Mouse (Mus musculus) midbrain, embryonic 11.5 days (tissue): ENCODE data around the gene Slc25a51. TPM values are rescaled to one million over a fixed set of nuclear protein-coding genes. Genes with fewer than 3 reads are reported as not detected.
A peak's percentile ranks its signal among the peaks of the same experiment; 100 is the strongest.

Experiments used
- ATAC-seq: fragments of 200-750 bp; cut with Nextera tagmentation; 2 replicates; pipeline ENCODE4 v1.8.0; 2017; ENCODE audit warnings: moderate TSS enrichment, moderate library complexity; ENCODE audit not compliant: low FRiP score
- DNase-seq: peaks from one replicate; pipeline ENCODE4 v3.0.0; 2015; ENCODE audit warnings: low spot score; ENCODE audit errors: missing footprints
- H3K27ac ChIP-seq: fragments of 300-500 bp; sonication (generic); 2 replicates; pipeline ENCODE4 v1.5.1; 2014; ENCODE audit warnings: low read depth, low read length
- H3K27me3 ChIP-seq: fragments of 300-500 bp; sonication (generic); 2 replicates; pipeline ENCODE4 v1.6.1; 2014; ENCODE audit warnings: mild to moderate bottlenecking, low read length, moderate library complexity, mixed read lengths; ENCODE audit not compliant: control insufficient read depth, insufficient read depth
- H3K36me3 ChIP-seq: fragments of 300-500 bp; sonication (generic); 2 replicates; pipeline ENCODE4 v1.6.1; 2014; ENCODE audit warnings: mild to moderate bottlenecking, low read length, moderate library complexity, mixed read lengths; ENCODE audit not compliant: control insufficient read depth, insufficient read depth
- H3K4me1 ChIP-seq: fragments of 300-500 bp; sonication (generic); 2 replicates; pipeline ENCODE4 v1.6.1; 2014; ENCODE audit warnings: low read length; ENCODE audit not compliant: control insufficient read depth, insufficient read depth
- H3K4me2 ChIP-seq: fragments of 300-500 bp; sonication (generic); 2 replicates; pipeline ENCODE4 v1.6.1; 2014; ENCODE audit warnings: mild to moderate bottlenecking, moderate library complexity
- H3K4me3 ChIP-seq: fragments of 300-500 bp; sonication (generic); 2 replicates; pipeline ENCODE4 v1.5.1; 2014; ENCODE audit warnings: low read depth, low read length
- H3K9ac ChIP-seq: fragments of 300-500 bp; sonication (generic); 2 replicates; pipeline ENCODE4 v1.6.1; 2014; ENCODE audit warnings: low read length
- H3K9me3 ChIP-seq: fragments of 300-500 bp; sonication (generic); 2 replicates; pipeline ENCODE4 v1.6.1; 2016; ENCODE audit warnings: low read length; ENCODE audit not compliant: control insufficient read depth
- WGBS: fragments of 180-500 bp; shearing (Covaris S2); extraction: QIAGEN DNeasy Blood & Tissue Kit; methylation state at CpG from one replicate; pipeline ENCODE4 v1.1.7; 2014; 5-methylcytosine and 5-hydroxymethylcytosine counted together
- polyA plus RNA-seq: library from polyadenylated mRNA; unstranded; fragments of >200 nt; fragmentation: Nextera tagmentation; extraction: Ambion mirVana; gene quantifications from 2 replicates; pipeline ENCODE4 v1.2.1, GENCODE M21; 2014

Slc25a51 gene
- polyA plus RNA-seq, 1 experiment from 2014 or later: 63.4 TPM

DNA sequence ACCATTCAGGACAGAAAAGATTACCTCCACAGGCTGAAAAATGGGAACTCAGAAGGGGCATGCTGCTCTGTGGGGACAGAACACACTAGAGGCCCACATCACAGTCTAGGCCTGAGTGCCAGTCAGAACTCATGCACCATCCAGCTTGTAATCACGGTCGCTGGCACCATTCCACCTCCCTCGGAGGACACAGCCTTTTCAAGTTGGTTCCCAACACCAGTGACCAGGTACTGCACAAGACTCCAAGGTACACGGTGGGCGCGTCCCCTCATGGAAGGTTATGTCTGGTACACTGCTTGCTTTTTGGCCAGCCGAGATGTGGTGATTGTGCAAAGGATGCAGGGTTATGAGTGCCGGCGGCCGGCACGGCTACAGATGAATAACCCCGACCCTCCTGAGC lies 25.5 kb upstream of the Slc25a51 start:
- no peak overlapping the region for H3K4me3 ChIP-seq
- peaks cover 11% of the 10 kb centered on the region for H3K4me1 ChIP-seq
- no peaks in the 10 kb centered on the region for H3K9me3 ChIP-seq
- H3K27ac ChIP-seq: no peak overlapping the region
- no peaks in the 10 kb centered on the region for H3K27me3 ChIP-seq
- ATAC-seq (no peak), DNase-seq (no peak)
- no peaks in the 10 kb centered on the region for H3K36me3 ChIP-seq
- WGBS: 86% methylated on average over 12 of the region's 12 CpGs
- H3K4me2 ChIP-seq: no peak overlapping the region
- no peak overlapping the region for H3K9ac ChIP-seq

DNA sequence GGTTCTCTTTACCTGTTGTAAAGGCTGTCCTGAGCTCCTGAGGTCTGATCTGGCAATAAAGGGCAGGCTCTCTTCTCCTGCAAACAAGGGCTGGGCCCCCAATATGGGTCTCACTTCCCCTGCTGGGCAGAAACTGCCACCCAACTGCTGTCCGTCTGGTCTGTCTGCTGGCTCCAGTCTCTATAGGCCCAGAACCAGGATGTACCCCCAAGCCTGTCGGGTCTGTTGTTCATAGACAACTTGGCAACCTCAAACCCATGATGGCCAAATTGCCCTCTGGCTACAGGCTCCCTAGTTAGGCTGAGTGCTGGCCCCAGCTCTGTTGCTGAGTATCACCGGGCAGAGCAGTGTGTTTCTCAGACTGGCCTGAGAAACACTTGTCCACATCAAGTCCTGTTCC lies 23.2 kb upstream of the Slc25a51 start:
- WGBS: 91% methylated on average over 3 of the region's 3 CpGs
- H3K36me3 ChIP-seq: no peaks in the 10 kb centered on the region
- no peaks in the 10 kb centered on the region for H3K9me3 ChIP-seq
- H3K4me3 ChIP-seq: no peak overlapping the region
- ATAC-seq (no peak), DNase-seq (no peak)
- H3K4me2 ChIP-seq: no peak overlapping the region
- peaks cover 12% of the 10 kb centered on the region for H3K4me1 ChIP-seq
- H3K27ac ChIP-seq: no peak overlapping the region
- H3K9ac ChIP-seq: no peak overlapping the region
- H3K27me3 ChIP-seq: no peaks in the 10 kb centered on the region

DNA sequence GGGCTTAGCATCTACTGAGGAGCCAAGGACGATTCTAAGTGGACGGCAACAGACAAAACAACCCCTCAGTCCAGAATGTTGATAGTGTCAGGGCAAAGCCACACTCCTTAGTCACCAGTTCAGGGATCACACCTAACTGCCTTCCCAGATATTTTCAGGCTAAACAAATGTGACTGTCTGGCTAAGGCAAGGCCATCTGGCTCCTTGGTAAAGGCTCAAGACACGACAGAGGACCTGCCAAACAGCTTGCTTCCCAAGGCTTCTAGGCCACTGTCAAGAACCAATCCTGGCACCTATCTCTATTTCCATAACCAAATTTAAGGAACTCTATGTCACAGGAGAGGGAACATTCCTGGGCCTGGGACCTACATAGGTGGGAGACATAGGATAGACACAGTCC lies 22.8 kb upstream of the Slc25a51 start:
- ATAC-seq (no peak), DNase-seq (no peak)
- H3K4me1 ChIP-seq: peaks cover 13% of the 10 kb centered on the region
- no peaks in the 10 kb centered on the region for H3K36me3 ChIP-seq
- no peak overlapping the region for H3K4me2 ChIP-seq
- no peak overlapping the region for H3K27ac ChIP-seq
- H3K9ac ChIP-seq: no peak overlapping the region
- 91% methylated on average over 3 of the region's 3 CpGs for WGBS
- H3K4me3 ChIP-seq: no peak overlapping the region
- H3K9me3 ChIP-seq: no peaks in the 10 kb centered on the region
- no peaks in the 10 kb centered on the region for H3K27me3 ChIP-seq

DNA sequence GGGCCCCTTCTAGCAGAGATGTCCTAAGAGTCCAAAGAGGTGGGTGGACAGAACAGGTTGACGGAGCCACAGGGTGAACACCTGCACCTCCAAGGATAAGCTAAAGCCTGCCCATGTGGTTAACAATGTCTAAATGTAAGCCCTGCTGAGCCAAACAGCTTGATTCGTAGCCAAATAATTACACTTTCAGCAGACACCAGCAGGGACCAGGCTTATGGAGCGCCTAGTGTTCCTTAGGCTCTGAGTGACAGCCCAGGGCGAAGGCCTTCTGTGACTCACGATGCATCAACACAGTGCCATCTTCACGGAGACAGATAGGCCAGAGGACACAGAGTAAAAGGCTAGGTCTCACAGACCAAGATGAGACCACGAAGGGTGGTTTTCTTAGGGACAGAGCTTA lies 20.9 kb upstream of the Slc25a51 start:
- H3K27me3 ChIP-seq: no peaks in the 10 kb centered on the region
- H3K9ac ChIP-seq: no peak overlapping the region
- no peaks in the 10 kb centered on the region for H3K36me3 ChIP-seq
- no peak overlapping the region for H3K4me2 ChIP-seq
- DNase-seq (no peak), ATAC-seq (no peak)
- no peak overlapping the region for H3K4me3 ChIP-seq
- peaks cover 7% of the 10 kb centered on the region for H3K4me1 ChIP-seq
- no peaks in the 10 kb centered on the region for H3K9me3 ChIP-seq
- no peak overlapping the region for H3K27ac ChIP-seq
- 77% methylated on average over 7 of the region's 7 CpGs for WGBS

DNA sequence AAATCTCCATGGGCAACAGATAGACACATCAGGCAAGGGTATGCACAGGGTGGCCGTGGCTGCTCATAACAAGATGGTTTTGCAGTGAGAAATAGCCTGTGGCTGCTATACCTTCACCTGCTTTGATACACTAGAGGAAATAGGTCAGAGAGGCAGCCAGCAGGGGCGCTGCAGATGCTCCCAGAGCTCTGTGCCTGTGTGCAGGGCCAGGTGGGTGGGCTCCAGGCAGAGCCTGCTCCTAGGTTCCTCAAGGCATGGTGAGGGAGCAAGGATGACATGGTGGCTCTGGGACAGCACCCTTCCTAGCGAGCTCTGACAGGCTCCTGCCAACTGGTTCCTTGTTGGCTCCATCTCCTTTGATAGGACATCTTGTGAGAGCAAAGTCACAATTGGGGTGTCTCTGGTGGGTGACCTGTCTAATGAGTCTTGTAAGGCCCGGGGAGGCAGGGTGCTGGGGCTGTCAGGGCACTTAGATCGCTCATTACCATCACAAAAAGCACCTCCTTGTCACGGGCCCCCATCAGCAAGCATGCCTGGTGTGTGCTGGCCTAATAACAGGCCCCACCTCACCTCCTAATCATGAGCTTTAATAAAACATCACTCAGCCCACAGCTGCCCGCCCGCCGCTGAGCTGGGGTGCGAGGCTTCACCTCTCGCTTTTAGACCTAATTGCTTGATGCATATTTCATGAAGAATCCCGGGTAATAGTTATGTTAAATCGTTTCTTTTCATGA lies 18.3 kb upstream of the Slc25a51 start:
- H3K4me2 ChIP-seq: no peak overlapping the region
- H3K4me1 ChIP-seq: peaks cover 10% of the 10 kb centered on the region
- 61% methylated on average over 13 of the region's 13 CpGs for WGBS
- H3K36me3 ChIP-seq: no peaks in the 10 kb centered on the region
- H3K27me3 ChIP-seq: no peaks in the 10 kb centered on the region
- DNase-seq (peak; percentile 91), ATAC-seq (peak; percentile 70; the same call in 1 of the 2 replicates)
- no peak overlapping the region for H3K4me3 ChIP-seq
- no peak overlapping the region for H3K9ac ChIP-seq
- H3K9me3 ChIP-seq: no peaks in the 10 kb centered on the region
- H3K27ac ChIP-seq: no peak overlapping the region

DNA sequence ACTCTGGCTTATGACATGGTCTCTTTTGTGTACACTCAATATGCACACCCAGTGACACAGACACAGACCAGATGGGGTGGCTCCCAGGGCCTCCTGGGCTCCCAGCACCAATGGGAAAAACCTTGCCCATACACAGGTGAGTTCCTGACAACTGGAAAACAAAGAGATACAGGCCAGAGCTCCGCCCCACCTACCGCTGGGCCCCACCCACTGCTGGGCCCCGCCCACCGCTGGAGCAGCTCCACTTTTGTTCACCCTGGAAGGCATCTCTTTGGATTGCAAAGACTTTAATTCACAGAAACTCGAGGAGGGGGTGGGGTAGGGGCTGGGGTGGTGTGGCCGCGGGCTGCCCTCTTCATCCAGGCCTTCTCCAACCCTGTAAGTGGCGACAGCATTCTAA lies 14.8 kb upstream of the Slc25a51 start:
- Histone ChIP-seq H3K4me1 (peaks cover 10% of the 10 kb centered on the region), H3K9ac (no peak overlapping the region), H3K4me2 (no peak overlapping the region), H3K27ac (no peak overlapping the region), H3K27me3 (no peaks in the 10 kb centered on the region), H3K4me3 (no peak overlapping the region), H3K36me3 (no peaks in the 10 kb centered on the region), H3K9me3 (no peaks in the 10 kb centered on the region)
- 24% methylated on average over 8 of the region's 8 CpGs for WGBS
- ATAC-seq: 0 out of 2 replicates have a peak, but pooled peaks have one; percentile 20
- DNase-seq: no peak

DNA sequence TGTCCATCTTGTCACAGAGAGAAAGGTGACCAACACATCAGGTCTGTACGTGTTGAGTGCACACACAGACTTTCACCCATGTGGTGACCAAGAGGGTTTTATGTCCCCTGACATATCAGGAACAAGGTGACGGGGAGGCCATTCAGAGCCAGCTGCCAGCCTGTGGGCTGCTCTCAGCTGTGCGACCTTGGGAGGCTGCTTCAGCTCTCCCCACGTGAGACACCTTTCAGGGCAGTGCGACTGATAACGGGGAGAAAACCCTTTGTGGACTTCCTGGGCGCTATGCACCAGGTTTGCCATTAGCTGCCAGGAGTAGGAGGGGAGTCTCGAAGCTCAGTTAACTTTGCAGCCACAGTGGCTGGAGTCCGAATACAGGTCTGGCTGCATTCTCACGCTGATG lies 14.1 kb upstream of the Slc25a51 start:
- Histone ChIP-seq H3K4me1 (peaks cover 10% of the 10 kb centered on the region), H3K4me2 (no peak overlapping the region), H3K9ac (no peak overlapping the region), H3K9me3 (no peaks in the 10 kb centered on the region), H3K36me3 (no peaks in the 10 kb centered on the region), H3K4me3 (no peak overlapping the region), H3K27me3 (no peaks in the 10 kb centered on the region), H3K27ac (no peak overlapping the region)
- WGBS: 81% methylated on average over 10 of the region's 10 CpGs
- ATAC-seq (no peak), DNase-seq (no peak)

DNA sequence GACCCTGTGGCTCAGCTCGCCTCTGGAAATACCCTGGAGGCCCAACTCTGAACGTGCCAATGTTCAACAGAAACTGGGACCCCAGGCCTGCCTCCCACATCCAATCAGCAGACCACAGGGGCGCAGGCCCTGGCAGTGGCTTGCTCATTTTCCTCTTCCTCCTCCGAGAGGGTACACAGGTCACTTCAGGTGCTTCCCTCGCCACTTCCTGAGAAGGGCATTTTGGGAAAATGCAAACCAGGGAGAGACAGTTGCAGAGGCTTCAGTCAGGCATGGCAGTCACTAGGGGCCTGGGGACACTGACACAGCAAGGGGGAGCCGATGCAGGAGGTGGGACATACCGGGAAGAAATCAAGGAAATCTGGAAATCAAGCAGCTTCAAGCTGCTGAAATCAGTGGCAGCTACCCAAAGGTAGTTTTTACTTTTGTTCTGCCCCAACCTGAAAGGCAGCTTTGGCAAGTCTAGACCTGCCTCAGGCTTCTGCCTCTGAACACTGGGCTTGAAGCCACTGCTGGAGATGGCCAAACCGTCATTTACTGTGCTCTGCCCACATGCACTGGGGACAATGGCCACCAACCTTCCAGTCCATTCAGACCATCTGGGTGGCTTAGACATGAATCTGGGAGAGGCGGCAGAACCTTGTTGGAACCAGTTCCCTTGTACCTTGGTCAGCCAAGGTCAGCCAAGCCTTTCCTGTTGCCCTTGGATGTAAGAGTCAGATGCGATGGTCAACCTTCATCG lies 13.1 kb upstream of the Slc25a51 start:
- H3K27me3 ChIP-seq: no peaks in the 10 kb centered on the region
- peaks cover 4% of the 10 kb centered on the region for H3K4me1 ChIP-seq
- no peak overlapping the region for H3K4me2 ChIP-seq
- no peak overlapping the region for H3K4me3 ChIP-seq
- no peak for DNase-seq
- ATAC-seq: no peak
- H3K36me3 ChIP-seq: no peaks in the 10 kb centered on the region
- 76% methylated on average over 11 of the region's 11 CpGs for WGBS
- no peak overlapping the region for H3K9ac ChIP-seq
- no peak overlapping the region for H3K27ac ChIP-seq
- no peaks in the 10 kb centered on the region for H3K9me3 ChIP-seq

DNA sequence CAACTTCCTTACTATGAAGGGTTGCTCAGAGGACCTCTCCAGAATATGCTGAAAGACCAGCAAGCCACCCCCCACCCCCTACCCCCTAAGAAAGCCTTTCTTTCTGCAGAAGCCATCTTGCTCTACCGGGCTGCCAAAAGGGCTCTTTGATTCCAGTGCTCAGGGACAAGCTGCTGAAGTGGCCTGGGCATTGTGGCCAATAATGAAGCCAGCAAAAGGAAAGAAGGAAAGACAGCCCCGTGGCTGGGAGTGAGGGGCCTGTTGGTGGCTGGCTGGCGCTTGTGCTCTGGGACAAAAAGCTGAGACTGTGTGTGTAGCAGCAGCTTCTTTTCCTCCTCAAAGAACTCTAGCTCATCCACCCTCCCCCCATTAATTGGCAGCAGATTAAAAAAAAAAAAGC lies 12.2 kb upstream of the Slc25a51 start:
- Histone ChIP-seq H3K4me1 (peaks cover 3% of the 10 kb centered on the region), H3K9me3 (no peaks in the 10 kb centered on the region), H3K27ac (no peak overlapping the region; the same call in 1 of the 2 replicates), H3K27me3 (no peaks in the 10 kb centered on the region), H3K4me3 (no peak overlapping the region), H3K9ac (no peak overlapping the region), H3K36me3 (no peaks in the 10 kb centered on the region), H3K4me2 (no peak overlapping the region)
- WGBS: 35% methylated on average over 3 of the region's 3 CpGs
- ATAC-seq: no peak
- DNase-seq: no peak
